Mouse (Mus musculus) liver, adult 2 months (tissue): ENCODE measurements at regions not wholly inside any gene's neighbourhood (a gene's known extent, or its start where the extent isn't known, plus 50 kb on each side); places are given as distances from the start of the nearest gene placed in this dataset.

ENCODE experiments used
- DNase-seq: peaks from one replicate; pipeline ENCODE4 v3.0.0-alpha.2; 2011; ENCODE audit warnings: low read depth, low spot score; ENCODE audit errors: extremely low read depth
- H3K27ac ChIP-seq: fragments of 200-500 bp; replicated peaks from 2 replicates; pipeline ENCODE4 v1.5.1; 2012; ENCODE audit warnings: low read depth, mild to moderate bottlenecking, control low read depth, inconsistent platforms, low read length; ENCODE audit not compliant: insufficient read depth
- H3K27me3 ChIP-seq: fragments of 200-500 bp; 2 replicates; pipeline ENCODE4 v1.6.1; 2012; ENCODE audit warnings: mild to moderate bottlenecking, moderate library complexity, low read length, inconsistent platforms; ENCODE audit not compliant: control insufficient read depth, insufficient read depth
- H3K36me3 ChIP-seq: fragments of 200-500 bp; 2 replicates; pipeline ENCODE4 v1.6.1; 2012; ENCODE audit warnings: low read length, inconsistent platforms; ENCODE audit not compliant: control insufficient read depth, insufficient read depth
- H3K4me1 ChIP-seq: fragments of 200-500 bp; 2 replicates; pipeline ENCODE4 v1.6.1; 2011; ENCODE audit warnings: low read length; ENCODE audit not compliant: control insufficient read depth, insufficient read depth
- H3K4me3 ChIP-seq: fragments of 200-500 bp; 2 replicates; pipeline ENCODE4 v1.5.1; 2011; ENCODE audit warnings: low read depth, mild to moderate bottlenecking, control low read depth, low read length, moderate library complexity; ENCODE audit not compliant: insufficient read depth
- H3K79me2 ChIP-seq: fragments of 200-500 bp; 2 replicates; pipeline ENCODE4 v1.6.1; 2012; ENCODE audit warnings: inconsistent platforms, mild to moderate bottlenecking, low read length, moderate library complexity; ENCODE audit not compliant: control insufficient read depth, insufficient read depth
- H3K9ac ChIP-seq: fragments of 200-500 bp; 2 replicates; pipeline ENCODE4 v1.6.1; 2012; ENCODE audit warnings: low read depth, mild to moderate bottlenecking, control low read depth, inconsistent platforms, low read length
- CTCF ChIP-seq: fragments of 200-500 bp; IDR thresholded peaks from 2 replicates; pipeline ENCODE4 v1.5.1; 2011; ENCODE audit warnings: low read depth, low read length, control low read depth
- POLR2A ChIP-seq: fragments of 200-500 bp; IDR thresholded peaks from 2 replicates; pipeline ENCODE4 v1.6.1; 2011; ENCODE audit warnings: low read length, control low read depth; ENCODE audit not compliant: insufficient read depth; ENCODE audit errors: extremely low read depth
- WGBS: fragments of 180-500 bp; shearing (Covaris S2); methylation state at CpG from one replicate; pipeline ENCODE4 v1.1.7; 2018; 5-methylcytosine and 5-hydroxymethylcytosine counted together

DNA sequence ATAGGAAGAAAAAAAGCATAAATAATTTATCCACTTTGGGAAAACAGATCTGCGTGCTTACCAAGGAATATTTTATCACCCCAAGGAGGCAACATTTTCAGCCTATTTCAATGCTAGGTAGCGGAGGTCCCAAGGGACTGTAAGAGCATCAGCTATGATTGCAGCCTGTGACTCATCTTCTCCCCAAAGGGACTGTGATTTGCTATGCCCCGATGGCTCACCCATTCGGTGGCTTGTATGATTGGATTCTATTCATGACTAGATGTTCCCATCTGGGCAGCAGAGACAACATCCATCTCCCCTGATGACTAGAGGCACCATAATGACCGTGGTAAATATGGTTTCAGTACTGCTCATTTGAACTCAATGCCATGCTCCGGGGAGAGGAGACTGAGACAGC lies 302.3 kb upstream of the Tenm4 start:
- WGBS: 90% methylated on average over 6 of the region's 6 CpGs
- Histone ChIP-seq H3K4me1 (no peaks in the 10 kb centered on the region), H3K27me3 (no peaks in the 10 kb centered on the region), H3K27ac (no peak overlapping the region), H3K79me2 (no peaks in the 10 kb centered on the region), H3K4me3 (no peak overlapping the region), H3K36me3 (no peaks in the 10 kb centered on the region), H3K9ac (no peak overlapping the region)
- no peak for TF ChIP-seq CTCF
- no peak for TF ChIP-seq POLR2A
- no peak for DNase-seq

DNA sequence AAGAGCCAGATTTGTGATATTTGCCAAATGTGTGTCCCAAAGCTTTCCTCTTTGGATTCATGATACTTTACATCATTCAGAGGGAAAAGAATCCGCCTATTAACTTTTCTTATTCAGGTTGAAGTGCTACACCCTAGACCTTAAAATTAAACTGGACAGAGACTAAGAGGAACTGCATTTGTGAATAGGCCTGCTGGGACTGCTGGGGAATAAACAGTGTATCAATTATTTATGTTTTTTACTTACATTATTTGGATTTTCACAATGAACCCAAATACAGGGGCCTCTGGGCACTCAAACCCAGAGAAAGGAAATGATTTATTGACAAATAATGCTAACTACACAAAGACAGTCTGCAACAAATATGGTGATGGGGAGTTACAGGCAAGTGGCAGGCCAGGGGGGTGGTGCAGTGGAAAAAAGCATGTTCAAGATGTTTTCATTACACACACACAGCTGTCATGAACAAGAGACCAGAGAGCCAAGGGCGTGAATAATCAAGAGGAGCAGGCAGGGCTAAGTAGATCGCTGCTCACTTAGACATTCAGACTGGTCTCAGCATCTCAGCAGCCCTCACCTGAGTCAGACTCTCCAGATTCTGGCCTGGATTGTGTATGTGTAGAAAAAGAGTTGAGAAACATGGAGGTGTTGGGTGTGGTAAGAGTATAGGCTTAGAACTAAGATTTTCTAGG lies 290.3 kb upstream of the Tenm4 start:
- H3K9ac ChIP-seq: no peak overlapping the region
- H3K4me1 ChIP-seq: no peaks in the 10 kb centered on the region
- H3K27ac ChIP-seq: no peak overlapping the region
- TF ChIP-seq POLR2A (no peak), CTCF (no peak)
- H3K27me3 ChIP-seq: no peaks in the 10 kb centered on the region
- 75% methylated on average over 3 of the region's 3 CpGs for WGBS
- no peaks in the 10 kb centered on the region for H3K36me3 ChIP-seq
- no peak overlapping the region for H3K4me3 ChIP-seq
- no peak for DNase-seq
- no peaks in the 10 kb centered on the region for H3K79me2 ChIP-seq

DNA sequence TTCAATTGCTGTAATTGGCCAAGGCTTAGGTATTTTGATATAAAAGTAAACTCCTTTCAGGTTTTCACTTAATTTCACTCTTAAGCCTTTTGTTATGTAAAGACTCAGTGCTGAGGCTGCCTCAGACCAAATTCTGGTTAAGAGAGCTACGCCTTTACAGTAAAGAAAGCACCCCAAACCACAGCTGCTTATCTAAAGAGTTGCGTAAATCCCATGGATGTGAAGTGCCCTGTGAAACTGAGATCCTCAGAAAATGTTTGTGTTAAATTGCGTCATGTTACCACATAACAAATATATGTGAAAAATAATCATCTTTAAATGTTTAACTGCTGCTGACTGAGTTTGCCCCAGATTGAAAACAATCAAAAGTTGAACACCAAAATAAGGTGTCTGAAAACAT lies 269.5 kb upstream of the Tenm4 start:
- Histone ChIP-seq H3K79me2 (no peaks in the 10 kb centered on the region), H3K36me3 (no peaks in the 10 kb centered on the region), H3K27me3 (no peaks in the 10 kb centered on the region), H3K27ac (no peak overlapping the region), H3K4me3 (no peak overlapping the region), H3K9ac (no peak overlapping the region), H3K4me1 (no peaks in the 10 kb centered on the region)
- DNase-seq: no peak
- WGBS: 42% methylated on average over 3 of the region's 3 CpGs
- TF ChIP-seq CTCF: no peak
- no peak for TF ChIP-seq POLR2A

DNA sequence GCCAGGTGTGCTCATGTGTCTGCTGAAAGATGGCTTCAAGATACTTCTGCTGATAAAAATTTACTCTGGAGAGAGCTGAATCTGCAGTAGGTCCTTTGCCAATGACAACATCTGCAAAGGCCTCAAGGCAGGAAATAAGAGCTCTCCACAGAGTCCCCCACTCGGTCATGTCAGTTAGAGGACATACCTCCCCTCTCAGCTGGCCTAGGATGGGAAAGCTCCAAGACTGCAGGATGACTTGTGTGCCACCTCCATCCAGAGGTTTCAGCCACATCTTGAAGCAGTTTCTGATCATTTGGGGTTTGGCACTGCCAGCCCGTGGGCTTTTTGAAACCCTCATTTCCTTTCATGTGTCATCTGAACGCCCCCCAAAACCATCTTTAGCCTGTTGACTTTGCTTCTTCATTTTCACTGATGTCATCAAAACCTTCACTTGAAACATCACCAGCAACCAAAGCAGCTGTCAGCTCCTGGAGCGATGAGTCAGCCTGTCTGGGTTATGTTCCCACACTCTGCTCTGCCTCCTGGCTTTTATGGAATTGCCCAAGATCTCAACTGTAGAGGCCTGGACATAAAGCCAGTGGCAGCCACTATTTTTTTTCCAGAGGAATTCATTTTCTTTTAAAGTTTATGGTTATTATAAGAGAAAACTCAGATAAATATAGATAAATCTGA lies 256.5 kb upstream of the Tenm4 start:
- no peaks in the 10 kb centered on the region for H3K79me2 ChIP-seq
- no peaks in the 10 kb centered on the region for H3K27me3 ChIP-seq
- 76% methylated on average over 4 of the region's 4 CpGs for WGBS
- TF ChIP-seq CTCF: no peak
- H3K9ac ChIP-seq: no peak overlapping the region
- no peak for DNase-seq
- no peaks in the 10 kb centered on the region for H3K4me1 ChIP-seq
- H3K27ac ChIP-seq: no peak overlapping the region
- H3K36me3 ChIP-seq: no peaks in the 10 kb centered on the region
- no peak overlapping the region for H3K4me3 ChIP-seq

DNA sequence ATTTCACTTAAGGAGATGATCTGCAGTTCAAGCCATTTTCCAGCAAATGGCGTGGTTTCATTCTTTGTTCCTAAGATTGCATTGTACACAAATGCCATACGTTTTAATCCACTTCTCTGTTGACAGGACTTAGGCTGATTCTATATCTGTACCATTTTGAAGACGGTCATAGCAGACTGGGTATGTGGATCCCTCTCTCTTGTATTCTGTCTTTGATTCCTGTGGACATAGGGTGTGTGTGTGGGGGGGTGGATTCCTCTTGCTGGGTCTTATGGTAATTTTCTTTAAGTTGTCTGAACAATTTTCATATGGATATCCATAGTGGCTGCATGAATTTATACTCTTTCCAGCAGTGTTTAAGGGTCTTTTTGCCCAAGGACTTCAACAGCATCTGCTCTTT lies 251.1 kb upstream of the Tenm4 start:
- 83% methylated on average over 3 of the region's 3 CpGs for WGBS
- no peak for DNase-seq
- Histone ChIP-seq H3K4me3 (no peak overlapping the region), H3K9ac (no peak overlapping the region), H3K27me3 (no peaks in the 10 kb centered on the region), H3K27ac (no peak overlapping the region), H3K36me3 (no peaks in the 10 kb centered on the region), H3K79me2 (no peaks in the 10 kb centered on the region), H3K4me1 (no peaks in the 10 kb centered on the region)
- TF ChIP-seq POLR2A (no peak), CTCF (no peak)

DNA sequence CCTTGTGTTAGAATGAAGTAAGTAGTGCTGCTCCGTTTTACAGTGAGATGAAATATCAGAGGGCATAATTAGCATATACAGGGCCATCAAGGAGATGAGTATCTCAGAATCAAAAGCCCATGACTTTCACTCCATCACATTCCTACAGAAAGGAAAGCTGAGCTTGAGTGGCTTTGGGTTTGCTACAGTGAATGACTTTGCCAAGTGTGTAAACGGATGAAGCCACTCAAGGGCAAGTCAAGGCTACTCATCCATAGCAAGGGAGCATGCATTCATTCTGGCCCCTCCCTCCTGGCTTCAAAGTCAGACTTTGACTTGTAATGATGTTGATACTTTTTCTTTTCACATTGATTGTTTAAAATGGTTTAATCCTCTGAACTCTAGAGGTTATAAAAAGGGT lies 246.2 kb upstream of the Tenm4 start:
- no peaks in the 10 kb centered on the region for H3K79me2 ChIP-seq

More for the DNA sequence above, 246.2 kb upstream of the Tenm4 start:
- Histone ChIP-seq H3K27ac (no peak overlapping the region), H3K27me3 (no peaks in the 10 kb centered on the region), H3K9ac (no peak overlapping the region), H3K4me3 (no peak overlapping the region), H3K36me3 (no peaks in the 10 kb centered on the region), H3K4me1 (no peaks in the 10 kb centered on the region)
- DNase-seq: no peak
- no peak for TF ChIP-seq CTCF
- no peak for TF ChIP-seq POLR2A
- WGBS: 69% methylated on average over 2 of the region's 2 CpGs
